Mouse (Mus musculus) spleen, adult 2 months (tissue): ENCODE results near the gene Thada. TPM values are rescaled to one million over a fixed set of nuclear protein-coding genes. Genes with fewer than 3 reads are reported as not detected.

Source experiments
- DNase-seq, 2 experiments: peaks; one replicate each; pipeline versions ENCODE4 v3.0.0 to v3.0.0-alpha.2; 2012 to 2021; ENCODE audit warnings: low spot score in 2 of 2, low read depth in 1 of 2
- H3K27ac ChIP-seq: fragments of 200-500 bp; 2 replicates; pipeline ENCODE4 v1.5.1; 2012; ENCODE audit warnings: low read length, inconsistent platforms; ENCODE audit not compliant: insufficient read depth
- H3K27me3 ChIP-seq: fragments of 200-500 bp; 2 replicates; pipeline ENCODE4 v1.6.1; 2012; ENCODE audit warnings: mild to moderate bottlenecking, moderate library complexity, low read length, inconsistent platforms; ENCODE audit not compliant: control insufficient read depth, insufficient read depth
- H3K36me3 ChIP-seq: fragments of 200-500 bp; 2 replicates; pipeline ENCODE4 v1.6.1; 2012; ENCODE audit warnings: mild to moderate bottlenecking, low read length, inconsistent platforms; ENCODE audit not compliant: control insufficient read depth, insufficient read depth
- H3K4me1 ChIP-seq: fragments of 200-500 bp; 2 replicates; pipeline ENCODE4 v1.6.1; 2011; ENCODE audit warnings: inconsistent platforms; ENCODE audit not compliant: control insufficient read depth, insufficient read depth, insufficient read length
- H3K4me3 ChIP-seq: fragments of 200-500 bp; 2 replicates; pipeline ENCODE4 v1.5.1; 2011; ENCODE audit warnings: mild to moderate bottlenecking, inconsistent platforms; ENCODE audit not compliant: insufficient read depth, insufficient read length; ENCODE audit errors: extremely low read depth
- CTCF ChIP-seq: fragments of 200-500 bp; IDR thresholded peaks from 2 replicates; pipeline ENCODE4 v1.5.1; 2011; ENCODE audit warnings: mild to moderate bottlenecking, inconsistent platforms; ENCODE audit not compliant: insufficient read depth, insufficient read length, insufficient replicate concordance; ENCODE audit errors: extremely low read depth
- POLR2A ChIP-seq: fragments of 200-500 bp; IDR thresholded peaks from 2 replicates; pipeline ENCODE4 v1.6.1; 2011; ENCODE audit warnings: low read depth, low read length, inconsistent platforms
- WGBS: fragments of 180-500 bp; shearing (Covaris S2); methylation state at CpG from one replicate; pipeline ENCODE4 v1.1.7; 2018; 5-methylcytosine and 5-hydroxymethylcytosine counted together
- polyA plus RNA-seq: library from polyadenylated mRNA; depleted of rRNA; stranded (reverse); fragments of >200 nt; gene quantifications from 2 replicates; pipeline ENCODE4 v1.2.3, GENCODE M21; 2012

Gene Thada
- polyA plus RNA-seq, 1 experiment = 17.2 TPM

- H3K36me3 ChIP-seq = peaks cover 24% of the 10 kb centered on the region
- H3K27ac ChIP-seq = peak overlapping the region; percentile 99
- peak; percentile 48 to 86 for DNase-seq
- H3K27me3 ChIP-seq = no peaks in the 10 kb centered on the region
- peak overlapping the region; percentile 95 for H3K4me3 ChIP-seq
- peaks cover 10% of the 10 kb centered on the region; the same call in 1 of the 2 replicates for H3K4me1 ChIP-seq
- under 1% methylated on average over 94 of the region's 108 CpGs for WGBS
- TF ChIP-seq CTCF = 0 out of 2 replicates have a peak, but pooled peaks have one; percentile 11
- no peak for TF ChIP-seq POLR2A
Measured at GRCm38 (mm10) chr17:84185581-84186450, 280.2 kb downstream of the Thada start.

- peak in 1 of 2 experiments; percentile 5 for DNase-seq
- H3K4me3 ChIP-seq = peak overlapping the region; percentile 95
- peaks cover 8% of the 10 kb centered on the region; the same call in 1 of the 2 replicates for H3K4me1 ChIP-seq
- peaks cover 24% of the 10 kb centered on the region for H3K36me3 ChIP-seq
- H3K27me3 ChIP-seq = no peaks in the 10 kb centered on the region
- under 1% methylated on average over 7 of the region's 7 CpGs for WGBS
- no peak for TF ChIP-seq POLR2A
- no peak for TF ChIP-seq CTCF
- H3K27ac ChIP-seq = peak overlapping the region; percentile 97
Measured at GRCm38 (mm10) chr17:84185011-84185411, 281.0 kb downstream of the Thada start.

- H3K27me3 ChIP-seq = no peaks in the 10 kb centered on the region
- peak overlapping the region; percentile 99 for H3K27ac ChIP-seq
- DNase-seq = peak in 1 of 2 experiments; percentile 78
- TF ChIP-seq POLR2A = no peak; the same call in 1 of the 2 replicates
- TF ChIP-seq CTCF = no peak
- H3K36me3 ChIP-seq = peaks cover 24% of the 10 kb centered on the region
- peaks cover 13% of the 10 kb centered on the region; the same call in 1 of the 2 replicates for H3K4me1 ChIP-seq
- under 1% methylated on average over 12 of the region's 12 CpGs for WGBS
- H3K4me3 ChIP-seq = peak overlapping the region; percentile 58
Measured at GRCm38 (mm10) chr17:84183291-84183781, 282.7 kb downstream of the Thada start.

- no peaks in the 10 kb centered on the region for H3K27me3 ChIP-seq
- WGBS = 2% methylated on average over 16 of the region's 16 CpGs
- peaks cover 24% of the 10 kb centered on the region for H3K36me3 ChIP-seq
- peaks cover 13% of the 10 kb centered on the region; the same call in 1 of the 2 replicates for H3K4me1 ChIP-seq
- TF ChIP-seq CTCF (no peak), POLR2A (no peak)
- peak overlapping the region; percentile 69 for H3K4me3 ChIP-seq
- peak overlapping the region; percentile 99 for H3K27ac ChIP-seq
- peak in 1 of 2 experiments; percentile 27 for DNase-seq
Measured at GRCm38 (mm10) chr17:84182311-84183271, 283.4 kb downstream of the Thada start.

GRCm38 (mm10) chr17:84181502-84182310 is 284.3 kb downstream of the Thada start:
- Histone ChIP-seq H3K4me3 (peak overlapping the region; percentile 69), H3K27me3 (no peaks in the 10 kb centered on the region), H3K27ac (peak overlapping the region; percentile 99), H3K4me1 (peaks cover 13% of the 10 kb centered on the region; the same call in 1 of the 2 replicates), H3K36me3 (peaks cover 21% of the 10 kb centered on the region)
- TF ChIP-seq CTCF (no peak), POLR2A (peak; percentile 58)
- peak; percentile 78 to 81 for DNase-seq
- 3% methylated on average over 18 of the region's 18 CpGs for WGBS
